Mouse (Mus musculus): ENCODE measurements around the gene Car10. TPM values are rescaled to one million over a fixed set of nuclear protein-coding genes. Genes with fewer than 3 reads are reported as not detected.
A peak's percentile ranks its signal among the peaks of the same experiment; 100 is the strongest.

Car10 gene
- polyA plus RNA-seq, 1 experiment from 2014 or later = 2.0 TPM

DNA sequence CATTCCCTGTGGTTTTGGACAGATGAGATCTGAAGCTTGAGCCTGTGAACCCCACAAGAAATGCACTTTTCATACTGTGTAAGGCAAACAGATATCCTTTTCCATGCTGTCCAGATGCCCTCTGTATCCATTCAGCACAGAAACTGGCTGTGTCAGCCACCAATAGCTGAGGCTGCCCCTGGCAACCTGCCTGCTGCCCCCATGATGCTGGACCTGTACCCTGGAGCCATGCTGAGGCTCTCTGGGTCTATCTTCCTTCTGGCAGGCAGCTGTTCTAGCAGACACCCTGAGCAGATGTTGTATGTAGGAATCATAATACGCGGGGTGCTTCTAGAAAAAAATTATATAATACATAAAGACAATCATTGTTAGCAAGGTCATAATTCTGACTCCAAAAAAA, 345.9 kb downstream of the Car10 start:
- H3K4me1 ChIP-seq (ENCODE audit: control insufficient read depth, insufficient read depth, low read length) = no peaks in the 10 kb centered on the region
- 81% methylated on average over 2 of the region's 2 CpGs for WGBS
- no peaks in the 10 kb centered on the region for H3K36me3 ChIP-seq (ENCODE audit: control insufficient read depth, insufficient read depth, low read length)
- no peak for DNase-seq (ENCODE audit: low spot score)
- no peak overlapping the region for H3K27ac ChIP-seq (replicated peaks; ENCODE audit: low read depth, low read length)
- no peak overlapping the region for H3K9ac ChIP-seq (ENCODE audit: low read depth, low read length)
- no peak for ATAC-seq (ENCODE audit: low read depth)
- no peak overlapping the region for H3K4me2 ChIP-seq (ENCODE audit: low read depth, low read length)
- no peaks in the 10 kb centered on the region for H3K27me3 ChIP-seq (replicated peaks; ENCODE audit: control insufficient read depth, insufficient read depth, low read length)
- no peaks in the 10 kb centered on the region for H3K9me3 ChIP-seq (ENCODE audit: control insufficient read depth, low read length)
- H3K4me3 ChIP-seq (ENCODE audit: low read depth, low read length) = no peak overlapping the region

DNA sequence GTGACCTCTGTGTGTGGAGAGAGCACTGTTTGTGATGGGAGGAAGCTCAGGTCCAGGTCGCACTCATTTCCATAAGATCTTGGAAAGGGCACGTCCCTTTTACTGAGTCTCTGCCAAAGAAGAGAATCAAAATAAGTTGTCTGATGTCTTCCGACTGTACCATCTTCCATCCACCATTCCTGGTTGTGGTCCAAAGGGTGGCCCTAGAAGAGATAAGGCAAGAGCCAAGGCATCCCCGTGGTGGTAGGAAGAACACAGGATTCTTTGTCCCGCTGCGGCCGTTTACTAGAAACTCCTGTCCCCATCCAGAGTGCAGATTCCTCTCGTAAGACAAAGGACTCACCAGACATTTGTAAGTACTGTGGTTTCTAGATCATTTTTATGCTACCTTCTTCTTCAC, 346.9 kb downstream of the Car10 start:
- no peaks in the 10 kb centered on the region for H3K27me3 ChIP-seq (replicated peaks; ENCODE audit: control insufficient read depth, insufficient read depth, low read length)
- H3K27ac ChIP-seq (replicated peaks; ENCODE audit: low read depth, low read length) = no peak overlapping the region
- no peak overlapping the region for H3K4me2 ChIP-seq (ENCODE audit: low read depth, low read length)
- no peaks in the 10 kb centered on the region for H3K4me1 ChIP-seq (ENCODE audit: control insufficient read depth, insufficient read depth, low read length)
- no peak for ATAC-seq (ENCODE audit: low read depth)
- no peak overlapping the region for H3K4me3 ChIP-seq (ENCODE audit: low read depth, low read length)
- H3K9ac ChIP-seq (ENCODE audit: low read depth, low read length) = no peak overlapping the region
- no peaks in the 10 kb centered on the region for H3K36me3 ChIP-seq (ENCODE audit: control insufficient read depth, insufficient read depth, low read length)
- H3K9me3 ChIP-seq (ENCODE audit: control insufficient read depth, low read length) = no peaks in the 10 kb centered on the region
- DNase-seq (ENCODE audit: low spot score) = no peak
- 67% methylated on average over 8 of the region's 8 CpGs for WGBS

DNA sequence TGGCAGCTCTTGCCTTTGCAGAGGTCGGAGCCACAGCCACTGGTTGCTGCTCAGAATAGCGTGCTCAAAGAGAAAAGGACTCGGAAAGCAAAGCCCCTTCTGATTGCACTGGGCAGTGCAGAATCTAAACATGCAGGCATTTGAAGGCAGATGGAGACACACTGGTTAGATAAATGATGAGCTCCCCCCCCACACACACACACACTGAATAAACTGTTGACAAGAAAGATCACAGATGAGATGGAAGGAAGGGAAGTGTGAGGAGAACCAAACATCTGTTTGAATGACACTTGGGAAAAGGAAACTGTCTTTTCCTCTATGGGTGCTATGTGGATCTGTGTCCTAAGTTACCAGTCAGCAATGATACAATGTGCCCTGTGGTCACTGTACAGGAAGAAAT, 349.7 kb downstream of the Car10 start:
- DNase-seq (ENCODE audit: low spot score) = no peak
- no peak overlapping the region for H3K4me2 ChIP-seq (ENCODE audit: low read depth, low read length)
- H3K27ac ChIP-seq (replicated peaks; ENCODE audit: low read depth, low read length) = no peak overlapping the region
- H3K9me3 ChIP-seq (ENCODE audit: control insufficient read depth, low read length) = no peaks in the 10 kb centered on the region
- no peaks in the 10 kb centered on the region for H3K27me3 ChIP-seq (replicated peaks; ENCODE audit: control insufficient read depth, insufficient read depth, low read length)
- no peak overlapping the region for H3K4me3 ChIP-seq (ENCODE audit: low read depth, low read length)
- no peaks in the 10 kb centered on the region for H3K36me3 ChIP-seq (ENCODE audit: control insufficient read depth, insufficient read depth, low read length)
- no peak for ATAC-seq (ENCODE audit: low read depth)
- H3K4me1 ChIP-seq (ENCODE audit: control insufficient read depth, insufficient read depth, low read length) = no peaks in the 10 kb centered on the region
- 66% methylated on average over 3 of the region's 3 CpGs for WGBS
- H3K9ac ChIP-seq (ENCODE audit: low read depth, low read length) = no peak overlapping the region

DNA sequence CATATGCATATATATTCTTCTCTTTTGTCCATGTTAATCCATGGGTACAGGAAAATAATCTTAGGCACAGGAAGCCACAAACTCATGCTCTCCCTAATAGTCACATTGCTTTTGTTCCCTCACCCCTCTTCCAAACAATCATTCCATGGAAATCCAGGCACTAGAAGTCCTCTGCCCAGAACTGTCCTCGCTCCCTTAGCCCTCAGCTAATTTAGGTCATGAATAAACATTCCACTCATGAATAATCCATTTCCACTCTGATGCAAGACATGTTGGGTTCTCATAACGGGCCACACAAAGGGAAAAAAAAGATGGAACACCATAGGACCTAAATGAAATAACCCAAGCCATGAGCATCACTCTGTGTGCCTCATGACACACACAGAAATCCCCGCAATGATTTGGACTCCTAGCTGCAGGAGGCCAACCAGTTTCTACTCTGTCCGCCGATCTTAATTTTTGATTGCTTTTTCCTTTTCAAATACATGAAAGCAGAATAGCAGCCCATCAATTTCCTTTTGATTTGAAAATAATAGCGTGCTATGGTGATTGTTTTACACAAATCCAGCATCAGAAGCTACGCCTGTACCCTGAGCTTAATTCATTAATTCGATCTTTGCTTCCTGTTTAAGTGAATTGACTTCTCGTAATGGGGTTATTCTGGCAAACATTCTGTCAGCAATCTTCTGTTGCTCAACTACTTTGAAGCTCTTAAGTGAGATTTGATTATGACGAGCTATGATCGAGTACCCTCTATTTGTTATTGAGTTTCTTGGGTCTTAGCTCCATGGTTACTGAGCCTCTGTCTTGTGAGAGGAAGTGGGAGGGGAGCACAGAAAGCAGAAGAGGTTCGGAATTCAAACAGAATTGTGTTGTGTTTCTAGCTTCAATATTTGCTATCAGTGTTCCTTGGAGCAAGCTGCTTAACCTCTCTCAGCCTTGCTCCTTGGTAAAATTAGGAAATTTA, 350.7 kb downstream of the Car10 start:
- H3K36me3 ChIP-seq (ENCODE audit: control insufficient read depth, insufficient read depth, low read length) = no peaks in the 10 kb centered on the region
- H3K4me1 ChIP-seq (ENCODE audit: control insufficient read depth, insufficient read depth, low read length) = no peaks in the 10 kb centered on the region
- H3K9ac ChIP-seq (ENCODE audit: low read depth, low read length) = no peak overlapping the region
- no peak overlapping the region for H3K4me3 ChIP-seq (ENCODE audit: low read depth, low read length)
- H3K4me2 ChIP-seq (ENCODE audit: low read depth, low read length) = no peak overlapping the region
- no peak overlapping the region for H3K27ac ChIP-seq (replicated peaks; ENCODE audit: low read depth, low read length)
- ATAC-seq (ENCODE audit: low read depth) = no peak
- DNase-seq (ENCODE audit: low spot score) = no peak
- WGBS = 80% methylated on average over 12 of the region's 12 CpGs
- H3K9me3 ChIP-seq (ENCODE audit: control insufficient read depth, low read length) = no peaks in the 10 kb centered on the region
- H3K27me3 ChIP-seq (replicated peaks; ENCODE audit: control insufficient read depth, insufficient read depth, low read length) = no peaks in the 10 kb centered on the region

DNA sequence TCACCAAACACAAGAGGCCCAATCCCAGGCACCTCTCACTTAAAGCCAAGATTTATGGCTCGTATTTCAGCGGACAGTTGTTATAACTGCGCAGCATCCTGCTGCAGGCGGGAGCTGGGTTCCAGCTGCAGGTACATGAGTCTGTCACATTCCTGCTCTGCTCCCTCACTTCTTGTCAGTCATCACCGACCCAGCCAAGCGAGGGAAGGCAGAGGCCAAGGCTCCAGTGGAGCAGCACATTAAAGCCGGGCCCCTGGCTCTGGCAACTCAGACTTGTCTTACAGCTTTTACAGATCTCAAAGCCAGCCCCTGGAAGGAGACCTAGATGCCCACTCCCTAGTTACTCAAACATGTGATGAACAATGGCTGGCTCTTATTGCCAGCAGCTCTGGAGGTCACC, 352.7 kb downstream of the Car10 start:
- H3K4me3 ChIP-seq (ENCODE audit: low read depth, low read length) = no peak overlapping the region
- no peak overlapping the region for H3K27ac ChIP-seq (replicated peaks; ENCODE audit: low read depth, low read length)
- no peaks in the 10 kb centered on the region for H3K4me1 ChIP-seq (ENCODE audit: control insufficient read depth, insufficient read depth, low read length)
- no peak overlapping the region for H3K9ac ChIP-seq (ENCODE audit: low read depth, low read length)
- DNase-seq (ENCODE audit: low spot score) (peak; percentile 15), ATAC-seq (ENCODE audit: low read depth) (no peak)
- no peak overlapping the region for H3K4me2 ChIP-seq (ENCODE audit: low read depth, low read length)
- no peaks in the 10 kb centered on the region for H3K27me3 ChIP-seq (replicated peaks; ENCODE audit: control insufficient read depth, insufficient read depth, low read length)
- H3K9me3 ChIP-seq (ENCODE audit: control insufficient read depth, low read length) = no peaks in the 10 kb centered on the region
- WGBS = 62% methylated on average over 7 of the region's 7 CpGs
- H3K36me3 ChIP-seq (ENCODE audit: control insufficient read depth, insufficient read depth, low read length) = no peaks in the 10 kb centered on the region

DNA sequence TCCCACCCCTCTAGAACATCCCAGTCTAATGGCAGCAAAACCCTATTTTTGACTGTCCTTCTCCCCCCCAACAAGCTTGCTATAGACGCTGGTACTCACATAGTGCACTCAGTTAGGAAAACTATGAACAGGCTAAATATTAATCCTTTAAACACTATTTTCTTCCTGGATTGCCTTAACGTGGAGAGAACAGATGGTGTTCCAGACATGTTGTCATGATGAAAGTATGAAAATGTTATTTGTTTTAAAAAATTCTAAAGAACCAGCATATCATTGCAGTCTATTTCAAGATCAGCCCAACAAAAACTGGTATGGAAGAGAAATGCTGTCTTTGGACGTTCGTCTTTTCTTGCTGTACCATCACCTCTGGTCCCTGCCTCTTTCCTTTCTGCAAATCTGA, 368.4 kb downstream of the Car10 start:
- Histone ChIP-seq H3K9me3 (ENCODE audit: control insufficient read depth, low read length) (no peaks in the 10 kb centered on the region), H3K9ac (ENCODE audit: low read depth, low read length) (no peak overlapping the region), H3K4me3 (ENCODE audit: low read depth, low read length) (no peak overlapping the region), H3K27me3 (replicated peaks; ENCODE audit: control insufficient read depth, insufficient read depth, low read length) (no peaks in the 10 kb centered on the region), H3K4me1 (ENCODE audit: control insufficient read depth, insufficient read depth, low read length) (no peaks in the 10 kb centered on the region), H3K4me2 (ENCODE audit: low read depth, low read length) (no peak overlapping the region), H3K27ac (replicated peaks; ENCODE audit: low read depth, low read length) (no peak overlapping the region), H3K36me3 (ENCODE audit: control insufficient read depth, insufficient read depth, low read length) (no peaks in the 10 kb centered on the region)
- ATAC-seq (ENCODE audit: low read depth) (no peak), DNase-seq (ENCODE audit: low spot score) (no peak)
- 73% methylated on average over 4 of the region's 4 CpGs for WGBS

DNA sequence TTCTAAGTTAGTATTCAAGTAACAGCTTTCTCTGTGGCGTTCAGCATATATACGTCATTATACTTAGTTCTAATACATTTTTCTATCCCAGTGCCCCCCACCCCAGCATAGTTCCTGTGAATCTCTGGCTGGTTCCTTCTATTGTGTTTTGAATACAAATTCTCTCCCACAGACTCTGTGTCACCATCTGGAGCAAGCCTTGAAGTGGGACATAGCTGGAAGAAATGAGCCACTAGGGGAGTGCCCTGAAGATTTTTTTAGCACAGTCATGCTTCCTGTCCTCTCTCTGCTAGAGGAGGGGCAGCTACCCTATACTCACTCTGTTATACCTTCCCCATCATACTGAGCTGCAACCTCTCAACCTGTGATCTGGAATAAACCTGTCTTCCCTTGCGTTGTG, 369.9 kb downstream of the Car10 start:
- no peaks in the 10 kb centered on the region for H3K9me3 ChIP-seq (ENCODE audit: control insufficient read depth, low read length)
- H3K4me3 ChIP-seq (ENCODE audit: low read depth, low read length) = no peak overlapping the region
- H3K27ac ChIP-seq (replicated peaks; ENCODE audit: low read depth, low read length) = no peak overlapping the region
- H3K4me1 ChIP-seq (ENCODE audit: control insufficient read depth, insufficient read depth, low read length) = no peaks in the 10 kb centered on the region
- ATAC-seq (ENCODE audit: low read depth) = no peak
- DNase-seq (ENCODE audit: low spot score) = no peak
- no peaks in the 10 kb centered on the region for H3K27me3 ChIP-seq (replicated peaks; ENCODE audit: control insufficient read depth, insufficient read depth, low read length)
- H3K4me2 ChIP-seq (ENCODE audit: low read depth, low read length) = no peak overlapping the region
- no peaks in the 10 kb centered on the region for H3K36me3 ChIP-seq (ENCODE audit: control insufficient read depth, insufficient read depth, low read length)
- 78% methylated on average over 3 of the region's 3 CpGs for WGBS
- H3K9ac ChIP-seq (ENCODE audit: low read depth, low read length) = no peak overlapping the region

DNA sequence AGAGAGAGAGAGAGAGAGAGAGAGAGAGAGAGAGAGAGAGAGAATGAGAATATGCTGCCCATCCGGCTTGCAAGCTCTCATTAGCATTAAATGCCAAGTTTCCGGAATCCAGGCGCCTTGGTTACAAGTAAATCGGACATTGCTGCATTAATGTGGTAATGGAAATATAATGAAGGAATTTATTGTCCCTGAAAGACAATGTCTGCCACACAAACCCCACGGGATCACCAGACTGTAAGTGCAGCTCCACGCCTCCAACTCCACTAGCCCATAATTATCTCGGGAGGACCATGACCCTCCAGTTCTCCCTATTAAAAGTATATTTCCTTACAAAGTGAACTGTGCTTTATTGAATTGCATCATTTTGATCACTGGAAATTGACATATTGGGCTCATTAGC, 372.9 kb downstream of the Car10 start:
- no peak overlapping the region for H3K4me2 ChIP-seq (ENCODE audit: low read depth, low read length)
- 61% methylated on average over 7 of the region's 7 CpGs for WGBS
- DNase-seq (ENCODE audit: low spot score) = peak; percentile 19
- no peaks in the 10 kb centered on the region for H3K4me1 ChIP-seq (ENCODE audit: control insufficient read depth, insufficient read depth, low read length)
- no peaks in the 10 kb centered on the region for H3K9me3 ChIP-seq (ENCODE audit: control insufficient read depth, low read length)
- no peak overlapping the region for H3K9ac ChIP-seq (ENCODE audit: low read depth, low read length)
- H3K4me3 ChIP-seq (ENCODE audit: low read depth, low read length) = no peak overlapping the region
- no peak for ATAC-seq (ENCODE audit: low read depth)
- no peaks in the 10 kb centered on the region for H3K36me3 ChIP-seq (ENCODE audit: control insufficient read depth, insufficient read depth, low read length)
- no peaks in the 10 kb centered on the region for H3K27me3 ChIP-seq (replicated peaks; ENCODE audit: control insufficient read depth, insufficient read depth, low read length)
- no peak overlapping the region for H3K27ac ChIP-seq (replicated peaks; ENCODE audit: low read depth, low read length)
